Mouse (Mus musculus): ENCODE data around the gene Acbd6. TPM values are rescaled to one million over a fixed set of nuclear protein-coding genes. Genes with fewer than 3 reads are reported as not detected.
A peak's percentile ranks its signal among the peaks of the same experiment; 100 is the strongest.

Acbd6 gene
- polyA plus RNA-seq, 1 experiment from 2014 or later: 61.3 TPM

GRCm38 (mm10) chr1:155532396-155532795 lies 25.5 kb upstream of the Acbd6 start:
- Histone ChIP-seq H3K9ac (ENCODE audit: low read length) (no peak overlapping the region), H3K9me3 (ENCODE audit: control insufficient read depth, low read length) (no peaks in the 10 kb centered on the region; the same call in 1 of the 2 replicates), H3K4me1 (ENCODE audit: control insufficient read depth in 2 of 2, insufficient read depth in 2 of 2, low read length in 2 of 2) (peaks cover 32 to 37% of the 10 kb centered on the region in 2 experiments), H3K36me3 (ENCODE audit: control insufficient read depth, insufficient read depth, low read length) (no peaks in the 10 kb centered on the region), H3K27ac (replicated peaks in 1 of 2; ENCODE audit: control insufficient read depth in 1 of 2, insufficient read depth in 1 of 2, low read depth in 2 of 2, low read length in 2 of 2) (no peak overlapping the region), H3K4me3 (ENCODE audit: control insufficient read depth in 1 of 2, insufficient read depth in 1 of 2, low read depth in 1 of 2, low read length in 2 of 2) (no peak overlapping the region), H3K27me3 (ENCODE audit: control insufficient read depth, insufficient read depth, low read length) (no peaks in the 10 kb centered on the region), H3K4me2 (ENCODE audit: low read length) (no peak overlapping the region)
- ATAC-seq (ENCODE audit: insufficient number of reproducible peaks, insufficient read depth, low FRiP score, low read depth): no peak
- WGBS: 89% methylated on average over 5 of the region's 5 CpGs

GRCm38 (mm10) chr1:155532833-155533688 lies 24.9 kb upstream of the Acbd6 start:
- Histone ChIP-seq H3K4me1 (ENCODE audit: control insufficient read depth in 2 of 2, insufficient read depth in 2 of 2, low read length in 2 of 2) (peaks cover 26 to 30% of the 10 kb centered on the region in 2 experiments), H3K4me2 (ENCODE audit: low read length) (no peak overlapping the region), H3K27me3 (ENCODE audit: control insufficient read depth, insufficient read depth, low read length) (no peaks in the 10 kb centered on the region), H3K9ac (ENCODE audit: low read length) (no peak overlapping the region), H3K4me3 (ENCODE audit: control insufficient read depth in 1 of 2, insufficient read depth in 1 of 2, low read depth in 1 of 2, low read length in 2 of 2) (no peak overlapping the region), H3K27ac (replicated peaks in 1 of 2; ENCODE audit: control insufficient read depth in 1 of 2, insufficient read depth in 1 of 2, low read depth in 2 of 2, low read length in 2 of 2) (no peak overlapping the region), H3K36me3 (ENCODE audit: control insufficient read depth, insufficient read depth, low read length) (no peaks in the 10 kb centered on the region), H3K9me3 (ENCODE audit: control insufficient read depth, low read length) (no peaks in the 10 kb centered on the region; the same call in 1 of the 2 replicates)
- no peak for ATAC-seq (ENCODE audit: insufficient number of reproducible peaks, insufficient read depth, low FRiP score, low read depth)
- WGBS: 56% methylated on average over 9 of the region's 9 CpGs

GRCm38 (mm10) chr1:155533689-155533965 lies 24.3 kb upstream of the Acbd6 start:
- no peak for ATAC-seq (ENCODE audit: insufficient number of reproducible peaks, insufficient read depth, low FRiP score, low read depth)
- WGBS: 83% methylated on average over 3 of the region's 3 CpGs
- H3K4me1 ChIP-seq (ENCODE audit: control insufficient read depth in 2 of 2, insufficient read depth in 2 of 2, low read length in 2 of 2): peaks cover 23 to 25% of the 10 kb centered on the region in 2 experiments

GRCm38 (mm10) chr1:155537005-155537642 lies 20.8 kb upstream of the Acbd6 start:
- peaks cover 4% of the 10 kb centered on the region in 2 experiments; a peak in 2 of 4 replicates for H3K4me1 ChIP-seq (ENCODE audit: control insufficient read depth in 2 of 2, insufficient read depth in 2 of 2, low read length in 2 of 2)
- no peak overlapping the region for H3K4me2 ChIP-seq (ENCODE audit: low read length)
- H3K9ac ChIP-seq (ENCODE audit: low read length): no peak overlapping the region
- H3K4me3 ChIP-seq (ENCODE audit: control insufficient read depth in 1 of 2, insufficient read depth in 1 of 2, low read depth in 1 of 2, low read length in 2 of 2): no peak overlapping the region
- H3K27ac ChIP-seq (replicated peaks in 1 of 2; ENCODE audit: control insufficient read depth in 1 of 2, insufficient read depth in 1 of 2, low read depth in 2 of 2, low read length in 2 of 2): no peak overlapping the region
- 3% methylated on average over 2 of the region's 2 CpGs for WGBS
- no peak for ATAC-seq (ENCODE audit: insufficient number of reproducible peaks, insufficient read depth, low FRiP score, low read depth)
- no peaks in the 10 kb centered on the region for H3K36me3 ChIP-seq (ENCODE audit: control insufficient read depth, insufficient read depth, low read length)
- H3K9me3 ChIP-seq (ENCODE audit: control insufficient read depth, low read length): no peaks in the 10 kb centered on the region
- no peaks in the 10 kb centered on the region for H3K27me3 ChIP-seq (ENCODE audit: control insufficient read depth, insufficient read depth, low read length)

More at GRCm38 (mm10) chr1:155533689-155533965, 24.3 kb upstream of the Acbd6 start:
- Histone ChIP-seq H3K9ac (ENCODE audit: low read length) (no peak overlapping the region), H3K4me3 (ENCODE audit: control insufficient read depth in 1 of 2, insufficient read depth in 1 of 2, low read depth in 1 of 2, low read length in 2 of 2) (no peak overlapping the region), H3K36me3 (ENCODE audit: control insufficient read depth, insufficient read depth, low read length) (no peaks in the 10 kb centered on the region), H3K27ac (replicated peaks in 1 of 2; ENCODE audit: control insufficient read depth in 1 of 2, insufficient read depth in 1 of 2, low read depth in 2 of 2, low read length in 2 of 2) (no peak overlapping the region), H3K27me3 (ENCODE audit: control insufficient read depth, insufficient read depth, low read length) (no peaks in the 10 kb centered on the region), H3K9me3 (ENCODE audit: control insufficient read depth, low read length) (no peaks in the 10 kb centered on the region; the same call in 1 of the 2 replicates), H3K4me2 (ENCODE audit: low read length) (no peak overlapping the region)

GRCm38 (mm10) chr1:155538006-155538405 lies 19.9 kb upstream of the Acbd6 start:
- WGBS: 59% methylated on average over 7 of the region's 7 CpGs
- ATAC-seq (ENCODE audit: insufficient number of reproducible peaks, insufficient read depth, low FRiP score, low read depth): no peak
- Histone ChIP-seq H3K4me3 (ENCODE audit: control insufficient read depth in 1 of 2, insufficient read depth in 1 of 2, low read depth in 1 of 2, low read length in 2 of 2) (no peak overlapping the region), H3K27me3 (ENCODE audit: control insufficient read depth, insufficient read depth, low read length) (no peaks in the 10 kb centered on the region), H3K36me3 (ENCODE audit: control insufficient read depth, insufficient read depth, low read length) (no peaks in the 10 kb centered on the region), H3K9ac (ENCODE audit: low read length) (no peak overlapping the region), H3K9me3 (ENCODE audit: control insufficient read depth, low read length) (no peaks in the 10 kb centered on the region), H3K4me2 (ENCODE audit: low read length) (no peak overlapping the region), H3K27ac (replicated peaks in 1 of 2; ENCODE audit: control insufficient read depth in 1 of 2, insufficient read depth in 1 of 2, low read depth in 2 of 2, low read length in 2 of 2) (no peak overlapping the region), H3K4me1 (ENCODE audit: control insufficient read depth in 2 of 2, insufficient read depth in 2 of 2, low read length in 2 of 2) (peaks cover 0 to 2% of the 10 kb centered on the region in 2 experiments; a peak in 2 of 4 replicates)

- H3K9me3 ChIP-seq (ENCODE audit: control insufficient read depth, low read length): 0 out of 2 replicates have a peak, but pooled peaks cover 2% of the 10 kb centered on the region
- H3K36me3 ChIP-seq (ENCODE audit: control insufficient read depth, insufficient read depth, low read length): no peaks in the 10 kb centered on the region
- H3K9ac ChIP-seq (ENCODE audit: low read length): peak overlapping the region; percentile 97
- H3K4me1 ChIP-seq (ENCODE audit: control insufficient read depth in 2 of 2, insufficient read depth in 2 of 2, low read length in 2 of 2): peaks cover 3 to 16% of the 10 kb centered on the region in 2 experiments
- no peak for ATAC-seq (ENCODE audit: insufficient number of reproducible peaks, insufficient read depth, low FRiP score, low read depth)
- no peaks in the 10 kb centered on the region for H3K27me3 ChIP-seq (ENCODE audit: control insufficient read depth, insufficient read depth, low read length)
- 58% methylated on average over 9 of the region's 9 CpGs for WGBS
- peak overlapping the region; percentile 2 to 61; a peak in 2 of 4 replicates for H3K27ac ChIP-seq (replicated peaks in 1 of 2; ENCODE audit: control insufficient read depth in 1 of 2, insufficient read depth in 1 of 2, low read depth in 2 of 2, low read length in 2 of 2)
- H3K4me2 ChIP-seq (ENCODE audit: low read length): peak overlapping the region; percentile 92
- H3K4me3 ChIP-seq (ENCODE audit: control insufficient read depth in 1 of 2, insufficient read depth in 1 of 2, low read depth in 1 of 2, low read length in 2 of 2): peak overlapping the region; percentile 88 to 93
Observed at GRCm38 (mm10) chr1:155557642-155558011, 293 bp upstream of the Acbd6 start.

GRCm38 (mm10) chr1:155560021-155560420 lies 2.1 kb downstream of the Acbd6 start:
- 79% methylated on average over 4 of the region's 4 CpGs for WGBS
- Histone ChIP-seq H3K36me3 (ENCODE audit: control insufficient read depth, insufficient read depth, low read length) (peaks cover 4% of the 10 kb centered on the region; the same call in 1 of the 2 replicates), H3K4me2 (ENCODE audit: low read length) (peak overlapping the region; percentile 27; the same call in 1 of the 2 replicates), H3K9me3 (ENCODE audit: control insufficient read depth, low read length) (no peaks in the 10 kb centered on the region), H3K4me3 (ENCODE audit: control insufficient read depth in 1 of 2, insufficient read depth in 1 of 2, low read depth in 1 of 2, low read length in 2 of 2) (no peak overlapping the region), H3K9ac (ENCODE audit: low read length) (no peak overlapping the region), H3K4me1 (ENCODE audit: control insufficient read depth in 2 of 2, insufficient read depth in 2 of 2, low read length in 2 of 2) (peaks cover 3 to 16% of the 10 kb centered on the region in 2 experiments), H3K27me3 (ENCODE audit: control insufficient read depth, insufficient read depth, low read length) (no peaks in the 10 kb centered on the region), H3K27ac (replicated peaks in 1 of 2; ENCODE audit: control insufficient read depth in 1 of 2, insufficient read depth in 1 of 2, low read depth in 2 of 2, low read length in 2 of 2) (no peak overlapping the region)
- no peak for ATAC-seq (ENCODE audit: insufficient number of reproducible peaks, insufficient read depth, low FRiP score, low read depth)

Data from heart, embryonic 14.5 days (tissue).